Mouse (Mus musculus) bone marrow macrophage, adult 2 months (primary cell): Measurements from ENCODE around the gene Fosl2. TPM values are rescaled to one million over a fixed set of nuclear protein-coding genes. Genes with fewer than 3 reads are reported as not detected.
A peak's percentile ranks its signal among the peaks of the same experiment; 100 is the strongest.

Experiments used
- H3K27ac ChIP-seq: 2 replicates; pipeline ENCODE4 v1.5.1; 2012; ENCODE audit warnings: low read depth, low read length; ENCODE audit not compliant: insufficient read depth
- H3K4me1 ChIP-seq: 2 replicates; pipeline ENCODE4 v1.6.1; 2012; ENCODE audit warnings: low read length; ENCODE audit not compliant: control insufficient read depth, insufficient read depth
- H3K4me3 ChIP-seq: 2 replicates; pipeline ENCODE4 v1.5.1; 2012; ENCODE audit warnings: mild to moderate bottlenecking, low read length, moderate library complexity; ENCODE audit not compliant: insufficient read depth
- CTCF ChIP-seq: IDR thresholded peaks from 2 replicates; pipeline ENCODE4 v1.5.1; 2012; ENCODE audit warnings: low read depth, mild to moderate bottlenecking, low read length, moderate library complexity
- POLR2A ChIP-seq: IDR thresholded peaks from 2 replicates; pipeline ENCODE4 v1.6.1; 2012; ENCODE audit warnings: mild to moderate bottlenecking, low read depth, low read length, borderline replicate concordance
- polyA plus RNA-seq: library from polyadenylated mRNA; stranded (reverse); fragments of >200 nt; gene quantifications from 2 replicates; pipeline ENCODE4 v1.2.4, GENCODE M21; 2012; ENCODE audit not compliant: missing spikeins, insufficient read depth, insufficient read length

Gene Fosl2
- polyA plus RNA-seq, 1 experiment: 18.7 TPM

DNA sequence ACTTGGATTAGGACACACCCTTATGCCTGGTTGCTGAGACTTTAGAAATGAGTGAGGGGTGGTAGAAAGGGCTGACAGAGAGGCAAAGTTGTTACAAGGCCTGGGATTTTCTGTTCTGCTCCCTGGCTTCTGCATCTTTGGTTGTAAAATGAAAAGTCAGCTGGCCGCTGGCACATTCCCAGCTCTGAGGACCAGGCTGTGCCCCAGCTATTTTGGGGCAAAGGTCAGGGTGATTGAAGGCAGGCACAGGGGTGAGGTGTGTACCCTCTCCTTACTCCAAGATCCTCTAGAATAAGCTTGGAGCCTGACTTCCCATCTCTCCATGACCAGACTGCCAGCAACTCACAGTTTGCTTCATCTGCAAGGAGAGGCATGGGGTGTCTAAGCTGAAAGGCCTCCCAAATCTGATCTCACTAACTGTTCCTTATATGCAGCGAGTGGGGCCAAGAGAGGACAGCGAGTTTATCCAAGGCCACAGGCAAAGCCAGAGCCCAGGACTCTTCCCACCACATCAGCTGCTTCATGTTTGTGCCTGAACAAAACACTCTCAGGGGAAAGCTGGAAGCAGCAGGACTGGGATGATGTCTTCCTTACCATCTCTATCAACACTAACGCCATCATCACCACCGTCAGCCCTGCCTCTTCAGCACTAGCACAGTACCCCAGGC is 29.0 kb upstream of the Fosl2 start:
- Histone ChIP-seq H3K27ac (no peak overlapping the region), H3K4me1 (peaks cover 18% of the 10 kb centered on the region), H3K4me3 (no peak overlapping the region)
- TF ChIP-seq CTCF (no peak), POLR2A (no peak)

GRCm38 (mm10) chr5:32110651-32111050 is 24.9 kb upstream of the Fosl2 start:
- H3K4me3 ChIP-seq: no peak overlapping the region
- TF ChIP-seq CTCF: no peak
- TF ChIP-seq POLR2A: no peak
- H3K4me1 ChIP-seq: peaks cover 19% of the 10 kb centered on the region
- H3K27ac ChIP-seq: no peak overlapping the region

GRCm38 (mm10) chr5:32112206-32112916 is 23.2 kb upstream of the Fosl2 start:
- H3K27ac ChIP-seq: peak overlapping the region; percentile 44
- no peak for TF ChIP-seq POLR2A
- TF ChIP-seq CTCF: no peak
- no peak overlapping the region for H3K4me3 ChIP-seq
- H3K4me1 ChIP-seq: peaks cover 22% of the 10 kb centered on the region

DNA sequence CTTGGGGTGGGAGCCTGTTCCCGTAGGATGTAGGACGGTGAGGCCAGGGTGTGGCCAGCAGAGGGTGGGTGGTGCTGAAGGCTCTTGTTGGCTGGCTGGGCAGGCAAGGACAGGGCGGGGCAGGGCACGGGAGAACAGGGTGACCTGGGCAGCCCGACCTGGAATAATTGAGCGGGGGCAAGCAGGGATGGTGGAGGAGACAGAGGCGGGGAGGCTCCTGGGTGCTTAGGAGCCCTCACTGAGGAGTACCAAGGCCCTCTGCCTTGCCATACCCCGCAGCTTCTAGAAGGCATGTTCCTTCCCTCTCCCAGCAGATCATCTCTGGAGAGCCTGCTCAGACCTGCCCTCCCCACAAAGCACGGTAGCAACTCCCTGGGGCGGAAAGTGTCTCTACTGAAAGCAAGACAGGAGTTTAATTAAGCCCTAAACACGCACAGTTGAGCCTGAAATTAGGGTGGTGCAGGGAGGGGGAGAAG is 14.7 kb upstream of the Fosl2 start:
- Histone ChIP-seq H3K4me3 (no peak overlapping the region), H3K4me1 (peaks cover 32% of the 10 kb centered on the region), H3K27ac (no peak overlapping the region)
- TF ChIP-seq CTCF (no peak), POLR2A (no peak)

- Histone ChIP-seq H3K4me3 (no peak overlapping the region), H3K4me1 (peaks cover 30% of the 10 kb centered on the region), H3K27ac (no peak overlapping the region)
- TF ChIP-seq POLR2A (no peak), CTCF (no peak)
Measured at GRCm38 (mm10) chr5:32121936-32122335, 13.7 kb upstream of the Fosl2 start.

GRCm38 (mm10) chr5:32122363-32122762 is 13.2 kb upstream of the Fosl2 start:
- peaks cover 29% of the 10 kb centered on the region for H3K4me1 ChIP-seq
- no peak for TF ChIP-seq CTCF
- TF ChIP-seq POLR2A: no peak
- H3K4me3 ChIP-seq: no peak overlapping the region
- H3K27ac ChIP-seq: no peak overlapping the region

GRCm38 (mm10) chr5:32124957-32125356 is 10.6 kb upstream of the Fosl2 start:
- Histone ChIP-seq H3K4me1 (peaks cover 29% of the 10 kb centered on the region), H3K27ac (no peak overlapping the region), H3K4me3 (no peak overlapping the region)
- TF ChIP-seq CTCF (no peak), POLR2A (no peak)

DNA sequence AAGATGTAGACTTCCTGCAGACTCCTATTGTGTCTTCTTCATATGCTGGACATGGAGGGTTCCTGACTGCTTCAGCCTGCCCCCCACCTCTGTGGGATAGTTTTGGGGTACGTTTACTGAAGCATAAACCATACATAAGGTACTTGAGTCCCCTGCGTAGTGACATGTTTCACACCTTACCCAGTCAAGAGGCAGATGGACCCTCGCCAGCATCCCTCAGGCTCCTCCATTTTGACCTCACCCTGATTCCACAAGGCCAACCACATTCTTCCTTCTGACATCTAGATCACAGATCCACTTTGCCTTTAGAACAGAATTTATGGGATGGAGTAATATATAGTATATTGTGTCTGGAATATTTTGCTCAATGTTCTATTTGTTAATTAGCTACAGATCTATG is 8.4 kb upstream of the Fosl2 start:
- TF ChIP-seq CTCF (no peak), POLR2A (no peak)
- Histone ChIP-seq H3K4me3 (no peak overlapping the region), H3K27ac (no peak overlapping the region), H3K4me1 (peaks cover 14% of the 10 kb centered on the region)

DNA sequence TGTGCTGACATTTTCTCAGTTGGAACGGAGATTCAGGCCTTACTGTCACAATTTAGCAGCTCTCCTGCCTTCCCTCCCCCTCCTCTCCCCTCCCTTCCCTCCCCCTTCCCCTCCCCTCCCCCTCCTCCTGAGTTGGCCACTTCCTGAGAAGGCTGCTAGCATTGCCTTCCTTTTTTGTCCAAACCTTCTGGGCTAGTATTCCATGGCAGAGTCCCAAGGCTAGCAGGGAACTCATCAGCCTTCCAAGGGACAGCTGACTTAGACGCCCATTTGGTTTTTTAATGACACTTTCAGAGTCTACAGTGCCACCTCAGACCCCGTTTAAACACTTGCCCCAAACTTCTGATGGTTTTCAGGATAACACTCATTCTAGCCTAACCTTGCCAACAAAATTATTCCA is 7.7 kb upstream of the Fosl2 start:
- H3K27ac ChIP-seq: no peak overlapping the region
- peaks cover 9% of the 10 kb centered on the region for H3K4me1 ChIP-seq
- no peak overlapping the region for H3K4me3 ChIP-seq
- no peak for TF ChIP-seq CTCF
- TF ChIP-seq POLR2A: no peak

- no peak for TF ChIP-seq CTCF
- no peak for TF ChIP-seq POLR2A
- peak overlapping the region; percentile 62 for H3K4me3 ChIP-seq
- H3K4me1 ChIP-seq: peaks cover 12% of the 10 kb centered on the region
- H3K27ac ChIP-seq: no peak overlapping the region
Measured at GRCm38 (mm10) chr5:32132971-32133501, 2.6 kb upstream of the Fosl2 start.
